ENCODE assay signal across 2 mouse cellular contexts in the genomic region with DNA sequence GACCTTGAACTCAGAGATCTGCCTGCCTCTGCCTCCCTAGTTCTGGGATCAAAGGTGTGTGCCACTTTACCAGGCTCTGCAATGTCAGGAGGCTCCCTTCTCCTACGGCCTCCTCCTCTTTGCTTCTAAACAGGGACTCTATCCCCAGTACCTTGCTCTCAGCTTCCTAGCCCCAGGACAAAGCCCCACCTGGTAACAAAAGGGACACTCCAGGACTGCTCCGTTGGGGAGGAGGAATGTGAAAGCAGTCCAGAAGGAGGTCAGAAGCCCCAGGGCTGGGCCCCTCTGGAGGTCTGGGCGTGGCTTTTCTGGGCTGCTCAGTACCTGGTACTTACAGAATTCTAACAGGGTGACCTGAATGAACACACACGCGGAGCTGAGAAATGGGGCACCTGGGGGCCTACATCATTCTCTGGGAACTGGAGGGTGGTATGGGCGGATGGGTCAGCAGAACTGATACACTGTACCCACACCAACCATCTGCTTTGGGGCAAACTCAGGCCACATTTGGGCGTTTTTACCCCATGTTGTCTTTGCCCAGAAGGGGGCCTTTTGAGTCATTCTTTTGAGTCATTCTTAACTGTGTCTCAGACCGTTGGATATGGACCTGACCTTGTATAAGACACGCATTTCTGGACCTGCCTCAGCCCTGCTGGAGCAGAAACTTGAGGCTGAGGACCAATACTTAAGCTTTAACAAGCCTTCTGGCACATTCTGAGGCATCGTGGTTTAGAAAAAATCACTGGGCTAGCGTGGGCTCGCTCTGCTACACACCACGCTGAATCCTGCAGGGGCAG.
TF ChIP-seq lines count a peak whose summit lies in the region.

No protein-coding gene starts in this region.

TF ChIP-seq in ES-E14, 5 proteins besides CTCF, POLR2A, EP300 and RAD21 (continued from another document):
- TF ChIP-seq ZNF384 (IDR thresholded peaks at IDR 0.05; ENCODE audit: low read depth, low read length) (no peak), ZC3H11A (IDR thresholded peaks at IDR 0.05; ENCODE audit: borderline replicate concordance, low read depth, low read length) (no peak), HCFC1 (IDR thresholded peaks at IDR 0.05; ENCODE audit: borderline replicate concordance, insufficient read depth, low read length) (no peak)

TF ChIP-seq in myocyte, 11 proteins besides CTCF, POLR2A, EP300 and RAD21 (continued from another document):
- TF ChIP-seq MYOG (IDR thresholded peaks at IDR 0.05; ENCODE audit: control insufficient read depth in 1 of 3, insufficient read depth in 1 of 3, insufficient read length in 2 of 3, low read depth in 2 of 3) (no peak), TCF12 (IDR thresholded peaks at IDR 0.05; ENCODE audit: insufficient read depth, poor library complexity, severe bottlenecking) (no peak), USF1 (IDR thresholded peaks at IDR 0.05; ENCODE audit: low read depth) (no peak), SRF (IDR thresholded peaks at IDR 0.05; ENCODE audit: control insufficient read depth, insufficient read length, low read depth) (no peak), CEBPB (IDR thresholded peaks at IDR 0.05; ENCODE audit: insufficient read depth, poor library complexity, severe bottlenecking) (no peak), MAX (IDR thresholded peaks at IDR 0.05; ENCODE audit: low read depth) (no peak), REST (IDR thresholded peaks at IDR 0.05; ENCODE audit: insufficient read depth, insufficient read length) (no peak), TCF3 (IDR thresholded peaks at IDR 0.05; ENCODE audit: insufficient read length, low read depth) (no peak), POLR2AphosphoS2 (IDR thresholded peaks at IDR 0.05; ENCODE audit: insufficient read length, low read depth) (no peak)
TF ChIP-seq in myocyte: peak in this region for 0.
